Mouse (Mus musculus): ENCODE measurements around the gene Kcnma1.

DNA sequence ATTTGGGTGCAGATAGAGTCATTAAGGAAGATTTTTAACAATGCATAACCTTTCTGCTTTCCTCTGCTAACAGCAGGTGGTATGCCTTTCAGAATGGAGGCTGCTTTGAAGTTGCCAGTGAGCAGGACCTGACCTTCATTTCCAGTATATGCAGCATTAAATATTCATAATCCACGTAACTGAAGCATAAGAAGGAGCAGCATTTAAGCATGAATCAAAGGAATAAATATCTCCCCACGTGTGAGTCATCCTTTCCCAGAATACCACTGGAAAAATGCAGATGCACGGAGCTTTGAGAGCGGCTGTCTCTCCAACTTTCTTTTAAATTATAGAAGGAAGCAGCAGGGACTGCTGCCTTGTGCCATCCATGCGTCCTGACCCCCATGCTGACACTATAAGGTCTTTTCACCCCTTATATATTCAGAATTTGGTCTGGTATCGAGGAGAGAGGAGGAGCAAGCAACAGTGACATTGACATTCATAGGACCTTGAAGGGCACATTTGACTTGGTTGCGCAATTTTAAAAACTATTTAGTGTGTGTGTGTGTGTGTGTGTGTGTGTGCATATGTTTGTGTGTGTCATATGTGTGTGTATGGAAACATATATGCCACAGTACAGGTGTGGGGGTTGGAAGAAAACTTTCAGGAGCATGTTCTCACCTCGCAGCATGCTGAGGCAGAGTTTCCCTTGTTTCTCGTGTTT lies 368.8 kb downstream of the Kcnma1 start:
- TF ChIP-seq CTCF (IDR thresholded peaks at IDR 0.05; ENCODE audit: extremely low read depth, insufficient read length, insufficient replicate concordance, low read depth, low read length) (no peak), POLR2A (IDR thresholded peaks at IDR 0.05; ENCODE audit: low read depth, low read length) (no peak)
